ENCODE assay signal across 15 mouse cellular contexts in genomic region chr2:65220563-65220962, GRCm38 (mm10). TPM values are rescaled to one million over a fixed set of nuclear protein-coding genes. Genes with fewer than 3 reads are reported as not detected.
A peak's percentile ranks its signal among the peaks of the same experiment; 100 is the strongest.
DNase-seq lines count a peak whose midpoint lies in the region; ATAC-seq and TF ChIP-seq lines count a peak whose summit lies in the region.
"Had no signal": no experiment of that assay in that cellular context is flagged by ENCODE, and none has a peak within 500 bp of the region (broad histone marks: within the 10 kb centered on the region; RNA-seq: fewer than 3 reads in every experiment).

No protein-coding gene starts in this region.

- intact Hi-C loops in left cerebral cortex, postnatal 14 days (cut with DNase I), result no loop called here

- H3K4me3 ChIP-seq in lung, postnatal 0 days (ENCODE audit: low read depth, low read length), result no peak overlapping the region
- H3K4me3 ChIP-seq in heart, embryonic 15.5 days, result no peak overlapping the region
- H3K4me3 ChIP-seq: embryonic facial prominence, embryonic 15.5 days; hindbrain, embryonic 15.5 days; limb, embryonic 15.5 days had no signal

- no peak overlapping the region for H3K27ac ChIP-seq in lung, postnatal 0 days (ENCODE audit: low read length)
- peak overlapping the region; percentile 58 for H3K27ac ChIP-seq in heart, embryonic 15.5 days
- H3K27ac ChIP-seq: embryonic facial prominence, embryonic 15.5 days; hindbrain, embryonic 15.5 days; limb, embryonic 15.5 days; macrophage had no signal

- no peaks in the 10 kb centered on the region for H3K9me3 ChIP-seq in lung, postnatal 0 days (ENCODE audit: low read length)
- no peaks in the 10 kb centered on the region for H3K9me3 ChIP-seq in heart, embryonic 15.5 days (replicated peaks)
- H3K9me3 ChIP-seq: embryonic facial prominence, embryonic 15.5 days; hindbrain, embryonic 15.5 days; limb, embryonic 15.5 days had no signal

- H3K27me3 ChIP-seq in lung, postnatal 0 days (replicated peaks; ENCODE audit: insufficient read depth, low read length), result no peaks in the 10 kb centered on the region
- H3K27me3 ChIP-seq in heart, embryonic 15.5 days, result no peaks in the 10 kb centered on the region
- H3K27me3 ChIP-seq: embryonic facial prominence, embryonic 15.5 days; hindbrain, embryonic 15.5 days; limb, embryonic 15.5 days had no signal

- no peak overlapping the region for H3K4me2 ChIP-seq in lung, postnatal 0 days (replicated peaks; ENCODE audit: low read depth, low read length)
- no peak overlapping the region for H3K4me2 ChIP-seq in heart, embryonic 15.5 days
- H3K4me2 ChIP-seq: embryonic facial prominence, embryonic 15.5 days; hindbrain, embryonic 15.5 days; limb, embryonic 15.5 days had no signal

- no peaks in the 10 kb centered on the region; the same call in 1 of the 2 replicates for H3K4me1 ChIP-seq in lung, postnatal 0 days (ENCODE audit: insufficient read depth, low read depth, low read length)
- H3K4me1 ChIP-seq in heart, embryonic 15.5 days (replicated peaks), result peaks cover 2% of the 10 kb centered on the region; the same call in 1 of the 2 replicates
- H3K4me1 ChIP-seq: embryonic facial prominence, embryonic 15.5 days; hindbrain, embryonic 15.5 days; limb, embryonic 15.5 days had no signal

- TF ChIP-seq CTCF in lung, postnatal 0 days (IDR thresholded peaks at IDR 0.05), result no peak

- H3K36me3 ChIP-seq in lung, postnatal 0 days (ENCODE audit: insufficient read depth, low read length), result no peaks in the 10 kb centered on the region
- no peaks in the 10 kb centered on the region for H3K36me3 ChIP-seq in heart, embryonic 15.5 days
- H3K36me3 ChIP-seq: embryonic facial prominence, embryonic 15.5 days; hindbrain, embryonic 15.5 days; limb, embryonic 15.5 days had no signal

- H3K9ac ChIP-seq in lung, postnatal 0 days (replicated peaks; ENCODE audit: low read depth), result no peak overlapping the region
- H3K9ac ChIP-seq in heart, embryonic 15.5 days, result no peak overlapping the region
- H3K9ac ChIP-seq: embryonic facial prominence, embryonic 15.5 days; hindbrain, embryonic 15.5 days; limb, embryonic 15.5 days had no signal

- TF ChIP-seq EP300 in lung, postnatal 0 days (IDR thresholded peaks at IDR 0.05), result no peak

- ATAC-seq in lung, postnatal 0 days, result no peak
- peak; percentile 65; the same call in 1 of the 2 replicates for ATAC-seq in heart, embryonic 15.5 days (replicated peaks; ENCODE audit: insufficient number of reproducible peaks, insufficient read depth, low FRiP score, low read depth)

- peak; percentile 20 to 48 for DNase-seq in cerebellum, postnatal 10 days
- DNase-seq in cerebellum, postnatal 36 days, result no peak
- DNase-seq in lung, postnatal 14 days, result peak; percentile 7
- DNase-seq in lung, postnatal 0 days (ENCODE audit: low spot score), result no peak
- DNase-seq in kidney, postnatal 36 days, result peak; percentile 55 to 64
- no peak for DNase-seq in left cerebral cortex, postnatal 14 days (ENCODE audit: low spot score in 2 of 2)
- no peak for DNase-seq in spleen, postnatal 10 days (ENCODE audit: low spot score in 2 of 2)
- DNase-seq: adrenal gland, postnatal 10 days; layer of hippocampus, adult 9-11 months; thymus, postnatal 14 days had no signal

- 85% methylated on average over 1 of the region's 1 CpGs for WGBS in lung, postnatal 0 days
- WGBS in heart, embryonic 15.5 days, result 31% methylated on average over 1 of the region's 1 CpGs

RNA-seq across cellular contexts. Expression of gene Cobll1, which starts 18.6 kb away (rescaled TPM):
- polyA plus RNA-seq in lung, postnatal 0 days (2015; fragmentation: Nextera tagmentation; extraction: Ambion mirVana), result 8.8 and 9.4 TPM in 2 replicates
- 9.9 and 10.7 TPM in 2 replicates for polyA plus RNA-seq in heart, embryonic 15.5 days (2015; fragmentation: Nextera tagmentation; extraction: Ambion mirVana)
- total RNA-seq in left cerebral cortex, postnatal 14 days (2021), result 1 to 10 TPM; 9.1 to 9.8 TPM

Comparison
In these comparisons a context has a peak if more than half of its experiments do, and no peak if none do; other contexts are left out.
1. DNase-seq: peak in cerebellum, postnatal 10 days (2 of 2), lung, postnatal 14 days (single experiment) and kidney, postnatal 36 days (2 of 2); none in cerebellum, postnatal 36 days (0 of 2), lung, postnatal 0 days (single experiment), left cerebral cortex, postnatal 14 days (0 of 2) and spleen, postnatal 10 days (0 of 2).